Mouse (Mus musculus) embryonic facial prominence, embryonic 14.5 days (tissue): ENCODE results near the gene Kcnv2. TPM values are rescaled to one million over a fixed set of nuclear protein-coding genes. Genes with fewer than 3 reads are reported as not detected.
A peak's percentile ranks its signal among the peaks of the same experiment; 100 is the strongest.

Experiments used
- ATAC-seq: fragments of 200-750 bp; cut with Nextera tagmentation; 2 replicates; pipeline ENCODE4 v1.8.0; 2017; ENCODE audit warnings: low read depth, moderate number of reproducible peaks, moderate TSS enrichment
- DNase-seq: peaks from one replicate; pipeline ENCODE4 v3.0.0-alpha.2; 2015; ENCODE audit warnings: low spot score
- H3K27ac ChIP-seq: fragments of 300-500 bp; sonication (generic); replicated peaks from 2 replicates; pipeline ENCODE4 v1.5.1; 2014; ENCODE audit warnings: low read depth, mild to moderate bottlenecking, low read length, moderate library complexity
- H3K27me3 ChIP-seq: fragments of 300-500 bp; sonication (generic); replicated peaks from 2 replicates; pipeline ENCODE4 v1.6.1; 2014; ENCODE audit warnings: low read length; ENCODE audit not compliant: control insufficient read depth, insufficient read depth
- H3K36me3 ChIP-seq: fragments of 300-500 bp; sonication (generic); 2 replicates; pipeline ENCODE4 v1.6.1; 2014; ENCODE audit warnings: low read length, mixed read lengths; ENCODE audit not compliant: control insufficient read depth, insufficient read depth
- H3K4me1 ChIP-seq: fragments of 300-500 bp; sonication (generic); 2 replicates; pipeline ENCODE4 v1.6.1; 2014; ENCODE audit warnings: antibody characterized with exemption, low read length; ENCODE audit not compliant: control insufficient read depth, insufficient read depth
- H3K4me2 ChIP-seq: fragments of 300-500 bp; sonication (generic); 2 replicates; pipeline ENCODE4 v1.6.1; 2014; ENCODE audit warnings: low read depth, mild to moderate bottlenecking, low read length, moderate library complexity, mixed read lengths
- H3K4me3 ChIP-seq: fragments of 300-500 bp; sonication (generic); 2 replicates; pipeline ENCODE4 v1.5.1; 2014; ENCODE audit warnings: low read depth, mild to moderate bottlenecking, low read length
- H3K9ac ChIP-seq: fragments of 300-500 bp; sonication (generic); 2 replicates; pipeline ENCODE4 v1.6.1; 2014; ENCODE audit warnings: low read depth, mild to moderate bottlenecking, low read length, moderate library complexity, mixed read lengths
- H3K9me3 ChIP-seq: fragments of 300-500 bp; sonication (generic); 2 replicates; pipeline ENCODE4 v1.6.1; 2016; ENCODE audit warnings: low read length; ENCODE audit not compliant: control insufficient read depth
- WGBS: fragments of 180-500 bp; shearing (Covaris S2); extraction: QIAGEN DNeasy Blood & Tissue Kit; methylation state at CpG from one replicate; pipeline ENCODE4 v1.1.7; 2014; 5-methylcytosine and 5-hydroxymethylcytosine counted together
- polyA plus RNA-seq: library from polyadenylated mRNA; unstranded; fragments of >200 nt; fragmentation: Nextera tagmentation; extraction: Ambion mirVana; gene quantifications from 2 replicates; pipeline ENCODE4 v1.2.1, GENCODE M21; 2014

The Kcnv2 gene
- polyA plus RNA-seq, 1 experiment from 2014 or later, result not detected

GRCm38 (mm10) chr19:27336126-27336917 is 13.9 kb downstream of the Kcnv2 start:
- Histone ChIP-seq H3K4me1 (peaks cover 15% of the 10 kb centered on the region), H3K4me3 (no peak overlapping the region), H3K4me2 (no peak overlapping the region), H3K9ac (no peak overlapping the region), H3K27me3 (no peaks in the 10 kb centered on the region), H3K27ac (no peak overlapping the region), H3K36me3 (no peaks in the 10 kb centered on the region), H3K9me3 (no peaks in the 10 kb centered on the region)
- ATAC-seq, result no peak
- DNase-seq, result peak; percentile 74
- WGBS, result 59% methylated on average over 4 of the region's 4 CpGs

- no peak overlapping the region for H3K9ac ChIP-seq
- no peak for DNase-seq
- H3K27me3 ChIP-seq, result no peaks in the 10 kb centered on the region
- H3K36me3 ChIP-seq, result no peaks in the 10 kb centered on the region
- no peak for ATAC-seq
- H3K4me2 ChIP-seq, result no peak overlapping the region
- 84% methylated on average over 1 of the region's 1 CpGs for WGBS
- no peak overlapping the region for H3K4me3 ChIP-seq
- H3K9me3 ChIP-seq, result no peaks in the 10 kb centered on the region
- H3K27ac ChIP-seq, result no peak overlapping the region
- no peaks in the 10 kb centered on the region for H3K4me1 ChIP-seq
These were observed 24.1 kb downstream of the Kcnv2 start for GRCm38 (mm10) chr19:27346501-27346900.

- Histone ChIP-seq H3K4me3 (no peak overlapping the region), H3K4me1 (no peaks in the 10 kb centered on the region), H3K27me3 (no peaks in the 10 kb centered on the region), H3K4me2 (no peak overlapping the region), H3K36me3 (no peaks in the 10 kb centered on the region), H3K9ac (no peak overlapping the region), H3K9me3 (no peaks in the 10 kb centered on the region), H3K27ac (no peak overlapping the region)
- DNase-seq, result peak; percentile 30
- no peak for ATAC-seq
- 72% methylated on average over 6 of the region's 6 CpGs for WGBS
These were observed 29.3 kb downstream of the Kcnv2 start for GRCm38 (mm10) chr19:27351700-27352099.

GRCm38 (mm10) chr19:27360381-27360780 is 38.0 kb downstream of the Kcnv2 start:
- H3K27ac ChIP-seq, result no peak overlapping the region
- H3K9ac ChIP-seq, result no peak overlapping the region
- H3K4me2 ChIP-seq, result no peak overlapping the region
- no peaks in the 10 kb centered on the region for H3K36me3 ChIP-seq
- no peak overlapping the region for H3K4me3 ChIP-seq
- no peaks in the 10 kb centered on the region for H3K27me3 ChIP-seq
- DNase-seq, result no peak
- no peak for ATAC-seq
- H3K4me1 ChIP-seq, result 0 out of 2 replicates have a peak, but pooled peaks cover 6% of the 10 kb centered on the region
- H3K9me3 ChIP-seq, result no peaks in the 10 kb centered on the region

GRCm38 (mm10) chr19:27363891-27364290 is 41.5 kb downstream of the Kcnv2 start:
- no peaks in the 10 kb centered on the region for H3K9me3 ChIP-seq
- WGBS, result 60% methylated on average over 4 of the region's 4 CpGs
- H3K27me3 ChIP-seq, result no peaks in the 10 kb centered on the region
- H3K4me3 ChIP-seq, result no peak overlapping the region
- no peaks in the 10 kb centered on the region for H3K36me3 ChIP-seq
- peak overlapping the region; percentile 3; the same call in 1 of the 2 replicates for H3K9ac ChIP-seq
- no peak for DNase-seq
- no peak overlapping the region for H3K27ac ChIP-seq
- H3K4me1 ChIP-seq, result 0 out of 2 replicates have a peak, but pooled peaks cover 6% of the 10 kb centered on the region
- no peak for ATAC-seq
- H3K4me2 ChIP-seq, result peak overlapping the region; percentile 40; the same call in 1 of the 2 replicates

GRCm38 (mm10) chr19:27364521-27364931 is 42.1 kb downstream of the Kcnv2 start:
- H3K4me1 ChIP-seq, result 0 out of 2 replicates have a peak, but pooled peaks cover 6% of the 10 kb centered on the region
- 9% methylated on average over 8 of the region's 8 CpGs for WGBS
- H3K9me3 ChIP-seq, result no peaks in the 10 kb centered on the region
- H3K4me2 ChIP-seq, result peak overlapping the region; percentile 40
- no peaks in the 10 kb centered on the region for H3K27me3 ChIP-seq
- peak overlapping the region; percentile 3; the same call in 1 of the 2 replicates for H3K9ac ChIP-seq
- 0 out of 2 replicates have a peak overlapping the region, but pooled peaks have one; percentile 7 for H3K4me3 ChIP-seq
- no peak overlapping the region for H3K27ac ChIP-seq
- DNase-seq, result peak; percentile 24
- no peak for ATAC-seq
- no peaks in the 10 kb centered on the region for H3K36me3 ChIP-seq

GRCm38 (mm10) chr19:27366113-27366746 is 43.8 kb downstream of the Kcnv2 start:
- ATAC-seq, result no peak
- 84% methylated on average over 10 of the region's 10 CpGs for WGBS

GRCm38 (mm10) chr19:27369461-27370135 is 47.2 kb downstream of the Kcnv2 start:
- Histone ChIP-seq H3K4me3 (no peak overlapping the region), H3K4me1 (0 out of 2 replicates have a peak, but pooled peaks cover 2% of the 10 kb centered on the region), H3K4me2 (no peak overlapping the region), H3K36me3 (no peaks in the 10 kb centered on the region), H3K27me3 (no peaks in the 10 kb centered on the region), H3K9ac (no peak overlapping the region), H3K27ac (no peak overlapping the region), H3K9me3 (no peaks in the 10 kb centered on the region)
- DNase-seq (no peak), ATAC-seq (no peak)
- 79% methylated on average over 3 of the region's 3 CpGs for WGBS

More at GRCm38 (mm10) chr19:27366113-27366746, 43.8 kb downstream of the Kcnv2 start:
- Histone ChIP-seq H3K27me3 (no peaks in the 10 kb centered on the region), H3K4me3 (no peak overlapping the region), H3K36me3 (no peaks in the 10 kb centered on the region), H3K4me2 (no peak overlapping the region), H3K9me3 (no peaks in the 10 kb centered on the region), H3K9ac (no peak overlapping the region), H3K4me1 (0 out of 2 replicates have a peak, but pooled peaks cover 6% of the 10 kb centered on the region), H3K27ac (no peak overlapping the region)
- DNase-seq, result no peak
